Mouse (Mus musculus) olfactory bulb, adult 2 months (tissue): Measurements from ENCODE around the gene Dpysl4.

ENCODE experiments used
- CTCF ChIP-seq: fragments of 200-500 bp; IDR thresholded peaks from 2 replicates; pipeline ENCODE4 v1.5.1; 2012; ENCODE audit warnings: low read depth, mild to moderate bottlenecking, low read length, moderate library complexity; ENCODE audit not compliant: insufficient read depth
- POLR2A ChIP-seq: fragments of 200-500 bp; IDR thresholded peaks from 2 replicates; pipeline ENCODE4 v1.6.1; 2012; ENCODE audit warnings: mild to moderate bottlenecking, low read depth, low read length, moderate library complexity; ENCODE audit not compliant: insufficient read depth

DNA sequence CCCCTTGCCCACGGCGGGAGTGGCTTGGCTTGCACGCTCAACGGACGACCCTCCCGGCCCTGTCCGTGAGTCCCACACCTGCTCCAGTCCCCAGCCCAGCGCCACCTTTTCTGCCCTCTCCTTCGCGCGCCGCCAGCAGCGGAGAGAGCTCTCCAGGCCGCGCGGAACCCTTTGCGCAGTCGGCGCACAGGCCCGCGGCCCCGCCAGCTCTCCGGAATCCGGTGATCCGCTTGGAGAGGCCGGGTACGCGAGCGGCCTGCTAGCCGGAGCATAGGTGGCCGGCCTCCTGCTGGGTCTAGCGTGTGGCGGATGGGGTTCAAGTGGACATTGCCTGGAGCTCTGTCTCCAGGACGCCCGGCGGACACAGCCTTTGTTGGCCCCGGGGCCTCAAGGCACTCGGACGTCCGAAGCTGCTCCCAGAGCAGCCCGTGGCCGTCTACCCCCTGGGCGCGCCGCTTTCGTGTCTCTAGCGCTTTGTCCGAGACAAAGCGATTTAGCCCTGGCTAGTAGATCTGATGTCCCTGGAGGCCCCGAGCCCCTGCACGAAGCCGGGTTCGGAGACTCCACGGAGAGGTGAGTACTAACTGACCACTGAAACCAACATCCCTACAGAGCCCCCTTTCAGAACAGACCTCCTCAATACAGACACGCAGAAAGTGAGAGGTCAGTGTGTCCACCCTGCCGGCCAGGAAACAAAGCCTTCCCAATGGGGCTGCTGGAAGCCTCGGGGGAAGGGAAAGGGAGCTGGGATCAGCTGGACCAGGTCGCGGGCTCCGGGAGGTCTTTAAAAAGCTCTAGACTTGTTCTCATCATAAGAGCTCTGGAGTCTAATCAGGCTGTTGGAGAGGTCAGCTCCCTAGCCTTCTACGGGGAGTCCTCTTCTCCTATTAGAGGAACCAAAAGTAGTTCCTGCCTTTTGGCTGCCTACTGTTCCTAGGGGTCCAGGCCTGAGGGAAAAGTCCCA is 676 bp downstream of the Dpysl4 start:
- TF ChIP-seq POLR2A, result no peak
- no peak for TF ChIP-seq CTCF
